Mouse (Mus musculus): Measurements from ENCODE around the gene Map4.

- TF ChIP-seq CTCF (IDR thresholded peaks at IDR 0.05; ENCODE audit: low read depth), result no peak
- TF ChIP-seq EP300 (IDR thresholded peaks at IDR 0.05; ENCODE audit: low read depth), result no peak
Measured at GRCm38 (mm10) chr9:110097791-110098190, 166.5 kb downstream of the Map4 start.

All from liver, embryonic 14.5 days (tissue).